Mouse (Mus musculus) Muller cell, postnatal 12 days (primary cell): ENCODE data around the gene Scgb2b7.
"Not testable (repeated sequence)": the region's sequence is repeated elsewhere in the genome, so short reads cannot be mapped to it uniquely, and the experiment has no call there.

Experiments
- DNase-seq: peaks from one replicate; pipeline ENCODE4 v3.0.0-alpha.2; 2015; ENCODE audit errors: inconsistent ontology term

Gene Scgb2b7

DNA sequence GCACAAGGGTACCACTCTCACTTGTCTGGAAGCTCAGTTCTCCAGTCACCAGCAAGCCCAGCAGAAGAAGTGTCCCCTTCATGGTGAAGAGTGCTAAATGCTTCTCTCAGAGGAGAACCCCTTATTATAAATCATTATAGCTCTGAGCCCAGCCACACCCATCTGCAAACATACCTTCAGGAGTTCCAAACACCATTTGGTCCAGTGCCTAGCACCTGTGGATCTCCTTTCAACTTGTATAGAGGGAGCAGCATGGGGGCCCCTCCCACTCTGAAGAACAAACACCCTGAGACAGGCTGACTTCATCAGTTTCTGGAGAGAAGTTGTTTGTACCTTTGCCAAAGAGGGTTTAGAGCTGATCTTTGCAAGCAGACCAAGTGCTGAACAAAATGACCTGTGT lies at the start of gene Scgb2b7:
Gene Scgb2b7 (minus strand): TSS at position 101 of the 400 bp plus-strand sequence.
- not testable (repeated sequence) for DNase-seq

DNA sequence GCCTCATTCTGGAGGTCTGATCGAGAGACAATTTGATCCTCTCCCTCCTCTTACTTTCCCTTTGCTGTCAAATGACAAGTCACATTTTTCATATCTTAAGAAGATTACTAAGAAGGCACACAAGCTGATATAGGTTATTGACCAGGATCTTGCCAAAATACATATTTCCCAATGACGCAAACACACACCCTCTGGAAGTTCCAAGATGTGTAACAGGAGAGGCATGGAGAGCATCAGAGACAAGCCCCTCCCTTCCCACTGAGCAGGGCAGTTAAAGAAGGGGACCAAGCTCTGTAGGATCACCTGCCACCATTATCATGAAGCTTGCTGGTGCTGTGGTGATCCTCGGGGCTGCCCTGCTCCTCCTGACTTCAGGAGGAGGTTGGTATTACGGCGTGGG lies 6.8 kb upstream of the Scgb2b7 start, which contains the start of gene Scgb1b7:
Gene Scgb1b7 (plus strand): TSS at position 301 of the 400 bp plus-strand sequence.
- DNase-seq, result not testable (repeated sequence)
